Mouse (Mus musculus) intestine, embryonic 15.5 days (tissue): ENCODE data around the gene Lix1l. TPM values are rescaled to one million over a fixed set of nuclear protein-coding genes. Genes with fewer than 3 reads are reported as not detected.
"Not testable (repeated sequence)": the region's sequence is repeated elsewhere in the genome, so short reads cannot be mapped to it uniquely, and the experiment has no call there.

ENCODE experiments used
- ATAC-seq: fragments of 200-750 bp; cut with Nextera tagmentation; 2 replicates; pipeline ENCODE4 v1.8.0; 2017; ENCODE audit warnings: moderate TSS enrichment, moderate library complexity
- H3K27ac ChIP-seq: fragments of 300-500 bp; sonication (generic); 2 replicates; pipeline ENCODE4 v1.5.1; 2015; ENCODE audit warnings: mild to moderate bottlenecking, inconsistent platforms
- H3K27me3 ChIP-seq: fragments of 300-500 bp; sonication (generic); replicated peaks from 2 replicates; pipeline ENCODE4 v1.6.1; 2015; ENCODE audit warnings: inconsistent platforms
- H3K36me3 ChIP-seq: fragments of 300-500 bp; sonication (generic); 2 replicates; pipeline ENCODE4 v1.6.1; 2015; ENCODE audit warnings: inconsistent platforms
- H3K4me1 ChIP-seq: fragments of 300-500 bp; sonication (generic); replicated peaks from 2 replicates; pipeline ENCODE4 v1.6.1; 2015; ENCODE audit warnings: inconsistent platforms
- H3K4me2 ChIP-seq: fragments of 300-500 bp; sonication (generic); replicated peaks from 2 replicates; pipeline ENCODE4 v1.6.1; 2015; ENCODE audit warnings: mild to moderate bottlenecking, inconsistent platforms
- H3K4me3 ChIP-seq: fragments of 300-500 bp; sonication (generic); replicated peaks from 2 replicates; pipeline ENCODE4 v1.5.1; 2015; ENCODE audit warnings: inconsistent platforms
- H3K9ac ChIP-seq: fragments of 300-500 bp; sonication (generic); 2 replicates; pipeline ENCODE4 v1.6.1; 2015; ENCODE audit warnings: inconsistent platforms
- H3K9me3 ChIP-seq: fragments of 300-500 bp; sonication (generic); 2 replicates; pipeline ENCODE4 v1.6.1; 2016; ENCODE audit warnings: inconsistent platforms
- WGBS: fragments of 180-500 bp; shearing (Covaris S2); methylation state at CpG from one replicate; pipeline ENCODE4 v1.1.7; 2015; 5-methylcytosine and 5-hydroxymethylcytosine counted together
- polyA plus RNA-seq: library from polyadenylated mRNA; unstranded; fragments of >200 nt; fragmentation: Nextera tagmentation; extraction: Ambion mirVana; gene quantifications from 2 replicates; pipeline ENCODE4 v1.2.1, GENCODE M21; 2015

The Lix1l gene
- polyA plus RNA-seq, 1 experiment from 2014 or later = 5.7 TPM

GRCm38 (mm10) chr3:96660901-96661300 is 60.0 kb downstream of the Lix1l start:
- no peak overlapping the region for H3K9ac ChIP-seq
- H3K9me3 ChIP-seq = no peaks in the 10 kb centered on the region
- H3K4me3 ChIP-seq = no peak overlapping the region
- H3K36me3 ChIP-seq = no peaks in the 10 kb centered on the region
- H3K4me1 ChIP-seq = 0 out of 2 replicates have a peak, but pooled peaks cover 8% of the 10 kb centered on the region
- ATAC-seq = no peak
- WGBS = 83% methylated on average over 2 of the region's 2 CpGs
- H3K27me3 ChIP-seq = no peaks in the 10 kb centered on the region
- no peak overlapping the region for H3K4me2 ChIP-seq
- no peak overlapping the region for H3K27ac ChIP-seq

GRCm38 (mm10) chr3:96662731-96663316 is 61.9 kb downstream of the Lix1l start:
- 49% methylated on average over 8 of the region's 8 CpGs for WGBS
- no peak overlapping the region for H3K9ac ChIP-seq
- ATAC-seq = no peak
- 0 out of 2 replicates have a peak, but pooled peaks cover 8% of the 10 kb centered on the region for H3K4me1 ChIP-seq
- H3K9me3 ChIP-seq = no peaks in the 10 kb centered on the region
- no peaks in the 10 kb centered on the region for H3K27me3 ChIP-seq
- no peak overlapping the region for H3K4me3 ChIP-seq
- no peaks in the 10 kb centered on the region for H3K36me3 ChIP-seq
- H3K27ac ChIP-seq = no peak overlapping the region
- H3K4me2 ChIP-seq = peak overlapping the region; percentile 69; the same call in 1 of the 2 replicates

GRCm38 (mm10) chr3:96663432-96664239 is 62.7 kb downstream of the Lix1l start:
- Histone ChIP-seq H3K9me3 (no peaks in the 10 kb centered on the region), H3K27ac (0 out of 2 replicates have a peak overlapping the region, but pooled peaks have one; percentile 14), H3K9ac (peak overlapping the region; percentile 33; the same call in 1 of the 2 replicates), H3K4me1 (0 out of 2 replicates have a peak, but pooled peaks cover 8% of the 10 kb centered on the region), H3K4me3 (peak overlapping the region; percentile 26), H3K27me3 (no peaks in the 10 kb centered on the region), H3K4me2 (peak overlapping the region; percentile 69), H3K36me3 (no peaks in the 10 kb centered on the region)
- 6% methylated on average over 17 of the region's 18 CpGs for WGBS
- peak; percentile 88 for ATAC-seq

- not testable (repeated sequence) for H3K27me3 ChIP-seq, H3K27ac ChIP-seq, H3K4me3 ChIP-seq, H3K36me3 ChIP-seq, H3K9ac ChIP-seq, ATAC-seq, H3K4me2 ChIP-seq, H3K9me3 ChIP-seq
- WGBS = 88% methylated on average over 7 of the region's 7 CpGs
- peaks cover 13% of the 10 kb centered on the region; the same call in 1 of the 2 replicates for H3K4me1 ChIP-seq
Observed at GRCm38 (mm10) chr3:96665732-96666363, 64.9 kb downstream of the Lix1l start.

- no peak overlapping the region for H3K4me3 ChIP-seq
- no peak overlapping the region for H3K9ac ChIP-seq
- no peaks in the 10 kb centered on the region for H3K27me3 ChIP-seq
- no peaks in the 10 kb centered on the region for H3K9me3 ChIP-seq
- no peak overlapping the region for H3K4me2 ChIP-seq
- no peaks in the 10 kb centered on the region for H3K36me3 ChIP-seq
- peaks cover 13% of the 10 kb centered on the region; the same call in 1 of the 2 replicates for H3K4me1 ChIP-seq
- WGBS = 86% methylated on average over 5 of the region's 5 CpGs
- no peak overlapping the region for H3K27ac ChIP-seq
- no peak for ATAC-seq
Observed at GRCm38 (mm10) chr3:96666916-96667315, 66.0 kb downstream of the Lix1l start.

GRCm38 (mm10) chr3:96667316-96667715 is 66.4 kb downstream of the Lix1l start:
- Histone ChIP-seq H3K4me2 (no peak overlapping the region), H3K36me3 (no peaks in the 10 kb centered on the region), H3K9ac (no peak overlapping the region), H3K27me3 (no peaks in the 10 kb centered on the region), H3K4me3 (no peak overlapping the region), H3K9me3 (no peaks in the 10 kb centered on the region), H3K27ac (no peak overlapping the region), H3K4me1 (peaks cover 13% of the 10 kb centered on the region; the same call in 1 of the 2 replicates)
- WGBS = 38% methylated on average over 1 of the region's 1 CpGs
- no peak for ATAC-seq

- Histone ChIP-seq H3K4me3 (no peak overlapping the region), H3K36me3 (no peaks in the 10 kb centered on the region), H3K9ac (no peak overlapping the region), H3K27me3 (no peaks in the 10 kb centered on the region), H3K9me3 (no peaks in the 10 kb centered on the region), H3K4me1 (peaks cover 8% of the 10 kb centered on the region; the same call in 1 of the 2 replicates), H3K27ac (no peak overlapping the region), H3K4me2 (no peak overlapping the region)
- ATAC-seq = no peak
- WGBS = 88% methylated on average over 5 of the region's 5 CpGs
Observed at GRCm38 (mm10) chr3:96668424-96669067, 67.6 kb downstream of the Lix1l start.

- Histone ChIP-seq H3K36me3 (no peaks in the 10 kb centered on the region), H3K4me2 (peak within 1 kb of the TSS; percentile 87), H3K4me1 (peaks cover 8% of the 10 kb centered on the region; the same call in 1 of the 2 replicates), H3K27me3 (no peaks in the 10 kb centered on the region), H3K4me3 (peak within 1 kb of the TSS; percentile 39), H3K9ac (peak within 1 kb of the TSS; percentile 12), H3K9me3 (no peaks in the 10 kb centered on the region), H3K27ac (no peak within 1 kb of the TSS)
- peak; percentile 94 for ATAC-seq
- 6% methylated on average over 35 of the region's 35 CpGs for WGBS
Observed at GRCm38 (mm10) chr3:96669727-96670468, 68.9 kb downstream of the Lix1l start, which contains the start of gene Ankrd35. Gene Ankrd35 (plus strand): TSS chr3:96670131.

- WGBS = 94% methylated on average over 5 of the region's 5 CpGs
- H3K4me2 ChIP-seq = no peak overlapping the region
- no peaks in the 10 kb centered on the region for H3K27me3 ChIP-seq
- ATAC-seq = no peak
- no peak overlapping the region for H3K9ac ChIP-seq
- H3K9me3 ChIP-seq = no peaks in the 10 kb centered on the region
- no peak overlapping the region for H3K4me3 ChIP-seq
- H3K4me1 ChIP-seq = peaks cover 12% of the 10 kb centered on the region; the same call in 1 of the 2 replicates
- H3K36me3 ChIP-seq = no peaks in the 10 kb centered on the region
- no peak overlapping the region for H3K27ac ChIP-seq
Observed at GRCm38 (mm10) chr3:96671519-96671918, 70.6 kb downstream of the Lix1l start.

- no peak overlapping the region for H3K27ac ChIP-seq
- H3K9me3 ChIP-seq = no peaks in the 10 kb centered on the region
- WGBS = 78% methylated on average over 4 of the region's 4 CpGs
- H3K4me2 ChIP-seq = no peak overlapping the region
- H3K36me3 ChIP-seq = no peaks in the 10 kb centered on the region
- peaks cover 12% of the 10 kb centered on the region; the same call in 1 of the 2 replicates for H3K4me1 ChIP-seq
- H3K27me3 ChIP-seq = no peaks in the 10 kb centered on the region
- H3K4me3 ChIP-seq = no peak overlapping the region
- ATAC-seq = no peak
- no peak overlapping the region for H3K9ac ChIP-seq
Observed at GRCm38 (mm10) chr3:96673514-96673913, 72.6 kb downstream of the Lix1l start.

- H3K27ac ChIP-seq = no peak overlapping the region
- no peak overlapping the region for H3K4me3 ChIP-seq
- no peak overlapping the region for H3K4me2 ChIP-seq
- peaks cover 12% of the 10 kb centered on the region; the same call in 1 of the 2 replicates for H3K4me1 ChIP-seq
- no peaks in the 10 kb centered on the region for H3K9me3 ChIP-seq
- no peaks in the 10 kb centered on the region for H3K27me3 ChIP-seq
- no peak overlapping the region for H3K9ac ChIP-seq
- H3K36me3 ChIP-seq = no peaks in the 10 kb centered on the region
- 37% methylated on average over 8 of the region's 8 CpGs for WGBS
- ATAC-seq = no peak
Observed at GRCm38 (mm10) chr3:96674442-96674841, 73.5 kb downstream of the Lix1l start.
